Mouse (Mus musculus): ENCODE data around the gene Wnt8b.

DNA sequence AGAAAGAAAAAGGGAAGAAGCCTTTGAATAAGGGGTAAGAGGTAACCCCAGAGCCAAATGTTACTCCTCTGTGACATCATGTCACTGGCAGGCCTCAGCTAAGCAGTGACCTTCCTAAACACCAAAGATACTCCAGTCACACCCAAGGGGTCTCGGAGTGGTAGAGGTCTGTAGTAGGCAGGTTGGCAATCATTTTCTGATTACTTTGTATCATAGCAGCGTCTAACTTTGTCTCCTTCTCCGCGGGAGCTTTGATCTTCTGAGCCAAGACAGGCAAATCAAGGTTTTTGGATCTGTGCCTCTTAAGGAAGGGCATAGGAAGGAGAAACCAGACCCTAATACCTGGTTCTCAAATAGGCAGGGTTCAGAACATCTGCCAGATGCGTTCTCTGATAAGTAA is 19.3 kb downstream of the Wnt8b start:
- TF ChIP-seq CTCF (IDR thresholded peaks at IDR 0.05; ENCODE audit: control insufficient read depth, insufficient read depth, insufficient read length) (no peak), USF1 (IDR thresholded peaks at IDR 0.05; ENCODE audit: low read depth) (no peak), FOSL1 (IDR thresholded peaks at IDR 0.05; ENCODE audit: insufficient read depth, low read length, poor library complexity, severe bottlenecking) (no peak), CEBPB (IDR thresholded peaks at IDR 0.05; ENCODE audit: low read depth) (no peak)

All from C2C12 (cell line).